Mouse (Mus musculus) activated CD4-positive, CD25-positive, alpha-beta regulatory T cell, adult 4 months (primary cell): Measurements from ENCODE around the gene Tmem267. TPM values are rescaled to one million over a fixed set of nuclear protein-coding genes. Genes with fewer than 3 reads are reported as not detected.
"Not testable (repeated sequence)": the region's sequence is repeated elsewhere in the genome, so short reads cannot be mapped to it uniquely, and the experiment has no call there.

Experiments
- ATAC-seq: one replicate; pipeline ENCODE4 v1.8.0; 2017
- polyA plus RNA-seq, 2 experiments: library from polyadenylated mRNA; unstranded; fragments of 100-300 nt; shearing (Covaris generic); gene quantifications; one replicate each; pipeline ENCODE4 v1.2.1; 2017

Tmem267 gene
- polyA plus RNA-seq, result 1 to 10 TPM; 2.6 to 3.1 TPM

- no peak for ATAC-seq
Measured at GRCm38 (mm10) chr13:119487880-119488580, at the start of gene Tmem267, which contains the start of gene 3110070M22Rik. Tmem267 (plus strand) TSS chr13:119488039. 3110070M22Rik (minus strand) TSS chr13:119488383.

- ATAC-seq, result no peak
Measured at GRCm38 (mm10) chr13:119442244-119442643, 45.6 kb upstream of the Tmem267 start.

GRCm38 (mm10) chr13:119453563-119453962, 34.3 kb upstream of the Tmem267 start:
- ATAC-seq, result no peak

DNA sequence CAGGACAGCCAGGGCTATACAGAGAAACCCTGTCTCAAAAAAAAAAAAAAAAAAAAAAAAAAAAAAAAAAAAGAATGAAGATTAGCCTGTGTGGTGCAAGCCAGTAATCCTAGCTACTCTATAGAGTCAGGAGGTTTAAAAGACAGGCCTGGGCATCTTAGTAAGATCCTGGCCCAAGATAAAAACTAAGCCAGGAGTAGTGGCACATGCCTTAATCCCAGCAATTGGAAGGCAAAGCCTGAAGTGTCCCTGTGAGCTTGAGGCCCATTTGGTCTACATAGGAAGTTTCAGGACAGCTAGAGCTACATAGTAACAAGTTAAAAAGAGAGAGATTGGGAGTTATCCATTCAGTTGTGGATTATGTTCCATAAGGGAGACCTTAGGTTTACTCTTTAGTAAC, 32.8 kb upstream of the Tmem267 start:
- no peak for ATAC-seq

DNA sequence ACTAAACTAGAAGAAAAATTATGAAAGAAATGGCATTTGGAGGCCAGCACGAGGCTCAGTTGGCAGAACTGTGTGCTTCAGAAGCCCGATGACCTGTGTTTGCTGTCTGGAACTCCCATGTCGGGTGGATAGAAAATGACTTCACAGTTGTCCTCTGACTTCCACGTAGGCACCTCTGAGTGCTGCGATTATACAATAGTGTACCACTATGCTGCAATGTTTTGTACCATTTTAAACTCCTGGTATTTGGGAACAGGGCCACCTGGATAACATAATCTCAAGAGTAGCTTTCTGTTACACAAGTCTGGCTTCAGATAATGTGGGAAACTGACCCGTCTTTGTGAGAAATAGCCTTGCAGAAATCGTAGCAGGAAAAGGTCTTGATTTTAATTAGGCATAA, 31.5 kb upstream of the Tmem267 start:
- ATAC-seq, result no peak

DNA sequence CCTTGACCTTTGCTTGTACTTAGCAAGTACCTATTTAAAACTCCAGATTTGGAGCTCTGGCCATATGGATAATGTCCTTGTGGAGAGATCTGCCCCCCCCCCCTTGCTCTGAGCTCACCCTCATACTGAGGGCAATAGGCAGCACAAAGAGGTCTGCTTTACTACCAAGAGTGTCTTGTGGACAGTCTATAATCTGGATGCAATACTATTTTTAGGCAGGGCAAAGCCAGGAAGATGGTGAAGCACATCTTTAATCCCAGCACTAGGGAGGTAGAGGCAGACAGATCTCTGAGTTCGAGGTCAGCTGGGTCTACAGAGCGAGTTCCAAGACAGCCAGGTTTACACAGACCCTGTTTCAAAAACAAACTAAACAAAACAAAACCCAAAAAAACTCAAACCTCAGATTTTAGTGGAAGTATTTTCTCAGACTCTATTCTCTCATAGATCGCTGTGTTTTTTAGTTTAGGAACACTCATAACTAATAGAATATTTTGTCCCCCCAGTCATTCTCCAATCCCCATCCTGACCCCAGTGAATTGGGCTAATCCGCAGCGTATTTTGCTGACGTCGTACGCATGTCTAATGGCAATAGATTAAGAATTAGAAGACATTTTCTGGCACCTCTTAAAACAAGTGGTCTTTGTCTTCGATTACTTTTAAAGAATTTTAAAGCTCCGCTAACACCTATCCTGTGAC, 25.8 kb upstream of the Tmem267 start:
- no peak for ATAC-seq

- ATAC-seq, result peak; percentile 98
Measured at GRCm38 (mm10) chr13:119462596-119463560, 25.0 kb upstream of the Tmem267 start, which contains the start of gene 4833420G17Rik. 4833420G17Rik (plus strand) TSS chr13:119462768.

DNA sequence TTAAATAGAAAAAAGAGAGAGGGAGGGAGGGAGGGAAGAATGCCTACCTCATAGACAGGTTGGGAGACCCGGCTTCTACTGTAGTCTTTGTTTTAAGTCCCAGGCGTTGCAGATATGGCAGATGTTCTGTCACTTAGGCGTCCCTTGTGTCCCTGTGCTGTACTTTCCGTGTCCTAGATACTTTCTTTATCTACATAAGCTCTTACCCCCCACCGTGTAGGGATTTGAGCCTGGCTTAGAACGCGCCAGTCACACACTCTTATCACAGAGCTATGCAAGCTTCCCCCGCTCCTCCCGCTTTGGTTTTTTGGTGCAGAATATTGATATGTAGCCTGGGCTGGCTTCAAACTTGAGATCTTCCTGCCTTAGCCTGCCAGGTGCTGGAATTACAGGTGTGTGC, 11.2 kb upstream of the Tmem267 start:
- ATAC-seq, result no peak

DNA sequence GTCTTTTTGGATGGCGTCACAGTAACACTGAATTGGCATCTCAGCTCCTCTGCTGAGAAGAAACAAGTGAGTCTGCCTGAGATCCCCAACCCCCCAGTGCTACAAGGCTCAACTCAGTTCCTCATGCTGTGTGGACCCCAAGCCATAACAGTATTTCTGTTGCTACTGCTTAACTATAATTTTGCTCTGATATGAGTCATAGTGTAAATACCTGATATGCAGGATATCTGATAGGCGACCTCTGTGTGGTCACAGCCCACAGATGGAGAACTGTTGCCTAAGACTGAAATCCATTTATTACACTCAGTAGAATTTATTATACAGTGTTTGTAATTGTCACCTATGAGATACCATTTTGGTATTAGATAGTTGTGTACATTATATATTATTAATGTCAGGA, 10.1 kb upstream of the Tmem267 start:
- ATAC-seq, result no peak

DNA sequence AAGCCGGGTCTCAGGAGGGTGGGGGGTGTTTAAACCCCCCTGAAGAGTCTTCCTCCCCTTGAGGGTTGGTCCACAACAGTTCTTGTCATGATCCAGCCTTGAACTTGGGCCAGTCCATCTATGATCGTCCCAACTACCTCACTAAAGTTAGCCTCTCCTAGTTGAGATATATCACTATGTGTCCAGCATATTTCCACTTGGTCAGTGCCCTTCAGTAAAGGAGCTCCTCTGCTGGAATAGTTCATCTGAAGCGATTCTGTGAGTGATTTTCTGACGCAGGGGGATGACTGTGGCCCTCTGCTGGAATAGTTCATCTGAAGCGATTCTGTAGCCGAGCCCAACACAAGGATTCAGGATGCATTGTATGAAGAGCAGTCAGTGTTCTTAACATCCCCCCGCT, 485 bp upstream of the Tmem267 start:
- no peak for ATAC-seq

DNA sequence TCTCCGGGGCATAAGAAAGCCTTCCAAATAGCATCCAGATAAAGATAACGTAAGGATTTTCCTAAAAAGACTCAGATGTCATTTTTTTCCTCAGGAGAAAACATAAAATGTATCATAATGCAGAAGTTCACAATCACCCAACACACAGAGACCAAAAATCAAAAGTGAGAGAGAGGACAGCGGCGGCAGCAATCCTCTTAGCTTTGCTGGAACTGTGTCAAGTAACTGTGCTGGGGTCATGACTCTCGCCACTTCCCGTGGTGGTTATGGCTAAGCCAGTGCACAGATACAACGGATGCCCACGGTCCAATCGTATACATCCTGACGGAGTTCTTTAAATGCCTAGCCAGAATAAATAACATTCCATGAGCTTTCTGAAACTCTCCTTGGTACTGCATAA, 4.2 kb downstream of the Tmem267 start:
- ATAC-seq, result not testable (repeated sequence)

DNA sequence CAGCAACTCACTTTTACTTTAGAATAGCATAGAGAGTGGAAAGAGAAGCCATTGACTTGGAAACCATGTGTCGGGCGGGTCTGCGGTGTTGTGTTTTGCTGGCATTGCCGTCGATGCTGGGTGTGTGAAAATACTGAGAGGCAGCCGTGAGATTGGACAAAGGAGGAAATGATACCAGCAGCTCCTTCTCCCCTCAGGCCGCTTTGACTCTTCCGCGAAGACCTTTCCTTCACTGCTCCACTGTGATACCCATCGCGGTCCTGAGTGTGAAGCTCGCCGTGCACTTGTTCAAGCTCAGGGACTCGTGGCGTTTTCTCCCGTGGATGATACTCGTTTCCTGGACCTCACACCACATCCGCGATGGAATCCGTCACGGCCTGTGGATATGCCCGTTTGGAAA, 7.1 kb downstream of the Tmem267 start:
- ATAC-seq, result not testable (repeated sequence)

DNA sequence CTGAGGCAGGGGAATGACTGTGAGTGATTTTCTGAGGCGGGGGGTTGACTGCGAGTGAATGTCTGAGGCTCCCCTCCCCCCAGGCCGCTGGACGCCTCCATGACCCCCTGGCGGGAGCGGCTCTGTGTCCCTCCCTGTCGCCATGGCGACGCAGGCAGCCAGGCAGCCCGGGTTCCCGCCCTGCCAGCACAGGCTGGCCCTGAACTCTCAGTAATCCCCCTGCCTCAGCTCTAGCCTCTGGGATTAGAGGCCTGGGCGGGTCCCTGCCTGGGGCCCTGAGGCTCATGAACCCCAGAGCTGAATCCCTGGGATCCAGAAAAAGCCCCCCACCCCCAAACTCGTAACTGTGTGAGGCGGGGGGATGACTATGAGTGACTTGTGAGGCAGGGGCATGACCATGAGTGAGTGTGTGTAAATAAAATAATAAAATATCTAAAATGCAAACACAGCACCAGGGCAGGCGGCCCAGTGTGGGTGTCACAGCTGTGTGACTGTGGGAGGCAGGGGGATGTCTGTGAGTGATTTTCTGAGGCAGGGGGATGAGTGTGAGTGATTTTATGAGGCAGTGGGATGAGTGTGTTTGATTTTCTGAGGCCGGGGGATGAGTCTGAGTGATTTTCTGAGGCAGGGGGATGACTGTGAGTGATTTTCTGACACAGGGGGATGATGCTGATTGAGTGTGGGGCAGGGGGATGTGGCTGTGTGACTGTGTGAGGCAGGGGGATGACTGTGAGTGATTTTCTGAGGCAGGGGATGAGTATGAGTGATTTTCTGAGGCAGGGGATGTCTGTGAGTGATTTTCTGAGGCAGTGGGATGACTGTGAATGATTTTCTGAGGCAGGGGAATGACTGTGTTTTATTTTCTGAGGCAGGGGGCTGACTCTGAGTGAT, 108.7 kb downstream of the Tmem267 start:
- not testable (repeated sequence) for ATAC-seq

DNA sequence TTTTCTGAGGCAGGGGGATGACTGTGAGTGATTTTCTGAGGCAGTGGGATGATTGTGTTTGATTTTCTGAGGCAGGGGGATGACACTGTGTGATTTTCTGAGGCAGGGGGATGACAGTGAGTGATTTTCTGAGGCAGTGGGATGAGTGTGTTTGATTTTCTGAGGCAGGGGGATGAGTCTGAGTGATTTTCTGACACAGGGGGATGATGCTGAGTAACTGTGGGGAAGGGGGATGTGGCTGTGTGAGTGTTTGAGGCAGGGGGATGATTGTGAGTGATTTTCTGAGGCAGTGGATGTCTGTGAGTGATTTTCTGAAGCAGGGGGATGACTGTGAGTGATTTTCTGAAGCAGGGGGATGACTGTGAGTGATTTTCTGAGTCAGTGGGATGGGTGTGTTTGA, 110.6 kb downstream of the Tmem267 start:
- not testable (repeated sequence) for ATAC-seq

- not testable (repeated sequence) for ATAC-seq
Measured at GRCm38 (mm10) chr13:119599066-119599465, 111.2 kb downstream of the Tmem267 start.

DNA sequence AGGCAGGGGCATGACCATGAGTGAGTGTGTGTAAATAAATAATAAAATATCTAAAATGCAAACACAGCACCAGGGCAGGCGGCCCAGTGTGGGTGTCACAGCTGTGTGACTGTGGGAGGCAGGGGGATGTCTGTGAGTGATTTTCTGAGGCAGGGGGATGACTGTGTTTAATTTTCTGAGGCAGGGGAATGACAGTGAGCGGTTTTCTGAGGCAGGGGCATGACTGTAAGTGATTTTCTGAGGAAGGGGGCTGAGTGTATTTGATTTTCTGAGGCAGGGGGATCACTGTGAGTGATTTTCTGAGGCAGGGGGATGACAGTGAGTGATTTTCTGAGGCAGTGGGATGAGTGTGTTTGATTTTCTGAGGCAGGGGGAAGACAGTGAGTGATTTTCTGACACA, 111.7 kb downstream of the Tmem267 start:
- not testable (repeated sequence) for ATAC-seq

DNA sequence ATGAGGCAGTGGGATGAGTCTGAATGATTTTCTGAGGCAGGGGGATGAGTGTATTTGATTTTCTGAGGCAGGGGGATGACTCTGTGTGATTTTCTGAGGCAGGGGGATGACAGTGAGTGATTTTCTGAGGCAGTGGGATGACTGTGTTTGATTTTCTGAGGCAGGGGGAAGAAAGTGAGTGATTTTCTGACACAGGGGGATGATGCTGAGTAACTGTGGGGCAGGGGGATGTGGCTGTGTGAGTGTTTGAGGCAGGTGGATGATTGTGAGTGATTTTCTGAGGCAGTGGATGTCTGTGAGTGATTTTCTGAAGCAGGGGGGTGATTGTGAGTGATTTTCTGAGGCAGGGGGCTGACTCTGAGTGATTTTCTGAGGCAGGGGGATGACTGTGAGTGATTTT, 112.3 kb downstream of the Tmem267 start:
- not testable (repeated sequence) for ATAC-seq

GRCm38 (mm10) chr13:119602688-119603331, 115.0 kb downstream of the Tmem267 start:
- ATAC-seq, result not testable (repeated sequence)

- not testable (repeated sequence) for ATAC-seq
Measured at GRCm38 (mm10) chr13:119603890-119604289, 116.1 kb downstream of the Tmem267 start.

- not testable (repeated sequence) for ATAC-seq
Measured at GRCm38 (mm10) chr13:119604322-119604721, 116.5 kb downstream of the Tmem267 start.

- no peak for ATAC-seq
Measured at GRCm38 (mm10) chr13:119618841-119619240, 131.0 kb downstream of the Tmem267 start.
